ENCODE assay signal across 10 mouse cellular contexts in the genomic region with DNA sequence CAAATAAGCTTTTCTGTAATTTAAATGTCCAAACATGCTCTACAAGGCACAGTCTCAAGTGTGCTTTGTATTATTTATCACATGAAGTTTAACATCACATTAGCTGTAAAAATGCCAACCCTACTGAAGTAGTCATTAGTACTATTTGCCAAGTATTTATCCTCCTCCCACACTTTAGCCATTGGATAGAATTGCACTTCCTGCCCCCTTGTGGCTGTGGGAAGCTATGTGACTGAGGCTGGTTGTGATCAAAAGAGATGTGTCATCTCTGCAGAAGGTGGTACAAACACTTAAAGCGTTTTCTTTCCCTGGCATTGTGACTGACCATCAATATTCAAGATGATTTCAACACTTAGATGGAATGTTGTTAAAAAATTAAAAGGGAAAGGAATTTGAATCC. TPM values are rescaled to one million over a fixed set of nuclear protein-coding genes. Genes with fewer than 3 reads are reported as not detected.
DNase-seq lines count a peak whose midpoint lies in the region; ATAC-seq and TF ChIP-seq lines count a peak whose summit lies in the region.
"Had no signal": no experiment of that assay in that cellular context is flagged by ENCODE, and none has a peak within 500 bp of the region (broad histone marks: within the 10 kb centered on the region; RNA-seq: fewer than 3 reads in every experiment).

No protein-coding gene starts in this region.

- H3K36me3 ChIP-seq in forebrain, embryonic 14.5 days (ENCODE audit: control insufficient read depth, insufficient read depth, low read length) = no peaks in the 10 kb centered on the region
- H3K36me3 ChIP-seq in forebrain, embryonic 15.5 days = no peaks in the 10 kb centered on the region
- H3K36me3 ChIP-seq in liver, embryonic 14.5 days (replicated peaks; ENCODE audit: control insufficient read depth, insufficient read depth, low read depth) = no peaks in the 10 kb centered on the region
- H3K36me3 ChIP-seq in liver, embryonic 11.5 days (ENCODE audit: control insufficient read depth, insufficient read depth, low read length) = no peaks in the 10 kb centered on the region
- H3K36me3 ChIP-seq: embryonic facial prominence, embryonic 15.5 days; neural tube, embryonic 12.5 days had no signal

- 53% methylated on average over 1 of the region's 1 CpGs for WGBS in forebrain, embryonic 14.5 days
- WGBS in forebrain, embryonic 15.5 days = 60% methylated on average over 1 of the region's 1 CpGs
- 4% methylated on average over 1 of the region's 1 CpGs for WGBS in liver, embryonic 14.5 days (ENCODE audit: insufficient replicate concordance)
- WGBS in liver, embryonic 11.5 days = 34% methylated on average over 1 of the region's 1 CpGs

- no peak for ATAC-seq in forebrain, embryonic 14.5 days
- ATAC-seq in forebrain, embryonic 15.5 days (replicated peaks) = no peak
- no peak for ATAC-seq in liver, embryonic 14.5 days (ENCODE audit: insufficient read depth)
- ATAC-seq in liver, embryonic 11.5 days (replicated peaks; ENCODE audit: low FRiP score) = no peak

- H3K4me3 ChIP-seq in forebrain, embryonic 14.5 days (ENCODE audit: low read depth, low read length) = no peak overlapping the region
- H3K4me3 ChIP-seq in forebrain, embryonic 15.5 days = no peak overlapping the region
- no peak overlapping the region for H3K4me3 ChIP-seq in liver, embryonic 14.5 days (ENCODE audit: insufficient read depth in 1 of 2, low read depth in 2 of 2, low read length in 2 of 2)
- H3K4me3 ChIP-seq in liver, embryonic 11.5 days (ENCODE audit: low read depth, low read length) = no peak overlapping the region
- H3K4me3 ChIP-seq: embryonic facial prominence, embryonic 15.5 days; neural tube, embryonic 12.5 days had no signal

- no peaks in the 10 kb centered on the region for H3K9me3 ChIP-seq in forebrain, embryonic 14.5 days (replicated peaks; ENCODE audit: control insufficient read depth, low read length)
- no peaks in the 10 kb centered on the region for H3K9me3 ChIP-seq in forebrain, embryonic 15.5 days
- H3K9me3 ChIP-seq in liver, embryonic 14.5 days (ENCODE audit: control insufficient read depth, low read length) = no peaks in the 10 kb centered on the region
- H3K9me3 ChIP-seq in liver, embryonic 11.5 days (ENCODE audit: control insufficient read depth, low read length) = no peaks in the 10 kb centered on the region
- H3K9me3 ChIP-seq: embryonic facial prominence, embryonic 15.5 days; neural tube, embryonic 12.5 days had no signal

- no peak overlapping the region for H3K4me2 ChIP-seq in forebrain, embryonic 14.5 days (ENCODE audit: low read length)
- H3K4me2 ChIP-seq in forebrain, embryonic 15.5 days (replicated peaks) = no peak overlapping the region
- no peak overlapping the region for H3K4me2 ChIP-seq in liver, embryonic 14.5 days (ENCODE audit: low read depth)
- H3K4me2 ChIP-seq in liver, embryonic 11.5 days = no peak overlapping the region
- H3K4me2 ChIP-seq: embryonic facial prominence, embryonic 15.5 days; neural tube, embryonic 12.5 days had no signal

- no peak for TF ChIP-seq EP300 in liver, embryonic 14.5 days (IDR thresholded peaks at IDR 0.05; ENCODE audit: low read depth)

- DNase-seq in forebrain, embryonic 14.5 days (ENCODE audit: low spot score) = peak; percentile 55
- no peak for DNase-seq in liver, embryonic 14.5 days (ENCODE audit: low read depth in 3 of 3, low spot score in 3 of 3)
- DNase-seq in liver, embryonic 11.5 days (ENCODE audit: low spot score) = no peak
- peak; percentile 36 to 37 for DNase-seq in cerebellum, adult 18-20 months
- peak; percentile 27 to 57 for DNase-seq in kidney, postnatal 36 days
- no peak for DNase-seq in thymus, postnatal 0 days (ENCODE audit: low spot score)
- DNase-seq in frontal cortex, postnatal 14 days (ENCODE audit: low spot score in 2 of 2) = no peak

- H3K27me3 ChIP-seq in forebrain, embryonic 14.5 days (replicated peaks; ENCODE audit: control insufficient read depth, insufficient read depth, low read length) = no peaks in the 10 kb centered on the region
- no peaks in the 10 kb centered on the region for H3K27me3 ChIP-seq in forebrain, embryonic 15.5 days
- no peaks in the 10 kb centered on the region for H3K27me3 ChIP-seq in liver, embryonic 14.5 days (ENCODE audit: control insufficient read depth, insufficient read depth, low read length)
- H3K27me3 ChIP-seq in liver, embryonic 11.5 days (replicated peaks; ENCODE audit: control insufficient read depth, insufficient read depth, low read length) = no peaks in the 10 kb centered on the region
- H3K27me3 ChIP-seq: embryonic facial prominence, embryonic 15.5 days; neural tube, embryonic 12.5 days had no signal

- TF ChIP-seq CTCF in liver, embryonic 14.5 days (IDR thresholded peaks at IDR 0.05; ENCODE audit: low read depth) = peak; percentile 15; the same call in 1 of the 2 replicates

- H3K4me1 ChIP-seq in forebrain, embryonic 14.5 days (ENCODE audit: control insufficient read depth, insufficient read depth, low read length) = no peaks in the 10 kb centered on the region
- no peaks in the 10 kb centered on the region for H3K4me1 ChIP-seq in forebrain, embryonic 15.5 days
- H3K4me1 ChIP-seq in liver, embryonic 14.5 days (replicated peaks; ENCODE audit: control insufficient read depth in 2 of 2, insufficient read depth in 2 of 2, low read length in 1 of 2) = no peaks in the 10 kb centered on the region
- no peaks in the 10 kb centered on the region for H3K4me1 ChIP-seq in liver, embryonic 11.5 days (replicated peaks; ENCODE audit: control insufficient read depth, insufficient read depth, low read length)
- H3K4me1 ChIP-seq: embryonic facial prominence, embryonic 15.5 days; neural tube, embryonic 12.5 days had no signal

- no peak overlapping the region for H3K27ac ChIP-seq in forebrain, embryonic 14.5 days (ENCODE audit: low read depth, low read length)
- H3K27ac ChIP-seq in forebrain, embryonic 15.5 days (replicated peaks) = no peak overlapping the region
- no peak overlapping the region for H3K27ac ChIP-seq in liver, embryonic 14.5 days
- H3K27ac ChIP-seq in liver, embryonic 11.5 days (ENCODE audit: low read depth, low read length) = no peak overlapping the region
- H3K27ac ChIP-seq: embryonic facial prominence, embryonic 15.5 days; neural tube, embryonic 12.5 days had no signal

- H3K9ac ChIP-seq in forebrain, embryonic 14.5 days (ENCODE audit: low read length) = no peak overlapping the region
- no peak overlapping the region for H3K9ac ChIP-seq in forebrain, embryonic 15.5 days (replicated peaks)
- no peak overlapping the region for H3K9ac ChIP-seq in liver, embryonic 14.5 days (replicated peaks)
- H3K9ac ChIP-seq in liver, embryonic 11.5 days (ENCODE audit: low read depth, low read length) = no peak overlapping the region
- H3K9ac ChIP-seq: embryonic facial prominence, embryonic 15.5 days; neural tube, embryonic 12.5 days had no signal

RNA-seq across cellular contexts. Expression of a gene that starts 14.3 kb away (rescaled TPM):
- 6.6 and 6.9 TPM in 2 replicates for polyA plus RNA-seq in forebrain, embryonic 14.5 days (2014; fragmentation: Nextera tagmentation; extraction: Ambion mirVana)
- 6.1 and 6.4 TPM in 2 replicates for polyA plus RNA-seq in forebrain, embryonic 15.5 days (2015; fragmentation: Nextera tagmentation; extraction: Ambion mirVana)
- polyA plus RNA-seq in liver, embryonic 14.5 days (2012; rRNA removed) = not detected in 2 replicates
- polyA plus RNA-seq in liver, embryonic 14.5 days (2014; fragmentation: Nextera tagmentation; extraction: Ambion mirVana) = not detected in 2 replicates
- 0.22 and 0.30 TPM in 2 replicates for polyA plus RNA-seq in liver, embryonic 11.5 days (2014; fragmentation: Nextera tagmentation; extraction: Ambion mirVana)
- polyA plus RNA-seq in thymus, postnatal 0 days (2015; fragmentation: Nextera tagmentation; extraction: Ambion mirVana) = not detected in 2 replicates
- polyA plus RNA-seq: embryonic facial prominence, embryonic 15.5 days had no signal

Comparison
In these comparisons a context has a peak if more than half of its experiments do, and no peak if none do; other contexts are left out.
1. DNase-seq: peak in forebrain, embryonic 14.5 days (single experiment), cerebellum, adult 18-20 months (2 of 2) and kidney, postnatal 36 days (2 of 2); none in liver, embryonic 14.5 days (0 of 3), liver, embryonic 11.5 days (single experiment), thymus, postnatal 0 days (single experiment) and frontal cortex, postnatal 14 days (0 of 2).